Mouse (Mus musculus) frontal cortex, postnatal 14 days (tissue): ENCODE results near the gene Fut8.
"Not testable (repeated sequence)": the region's sequence is repeated elsewhere in the genome, so short reads cannot be mapped to it uniquely, and the experiment has no call there.

Experiments
- DNase-seq, 2 experiments: peaks; one replicate each; pipeline ENCODE4 v3.0.0; 2022; ENCODE audit warnings: low spot score in 2 of 2

Gene Fut8

DNA sequence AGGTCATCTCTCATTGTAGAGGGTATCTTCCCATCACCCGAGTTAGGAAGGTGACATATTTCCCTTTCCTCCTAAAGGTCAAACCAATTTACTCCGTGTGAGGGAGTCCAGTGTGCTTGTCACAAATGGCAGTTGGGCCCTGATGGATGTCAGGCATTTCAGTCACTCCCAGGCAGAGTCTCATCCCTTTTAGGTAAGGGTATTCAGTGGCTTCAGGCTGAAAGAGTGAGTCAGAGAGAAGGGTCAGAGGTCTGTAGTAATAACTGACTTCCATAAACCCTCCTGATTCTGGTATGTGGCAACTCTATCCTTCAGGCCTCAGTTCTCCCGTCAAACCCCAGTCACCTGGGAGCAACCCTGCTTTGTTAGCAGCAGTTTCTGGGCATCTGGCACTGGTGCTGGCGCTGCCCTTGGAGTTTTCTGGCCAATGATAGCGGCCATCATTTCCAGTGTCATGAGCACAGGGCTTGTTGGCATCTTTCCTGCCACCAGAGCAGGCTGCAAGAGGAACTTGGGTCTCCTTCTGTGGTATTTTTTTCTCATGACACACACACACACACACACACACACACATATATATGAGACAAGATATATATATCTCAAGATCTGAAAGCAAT is 262.6 kb downstream of the Fut8 start:
- no peak for DNase-seq

DNA sequence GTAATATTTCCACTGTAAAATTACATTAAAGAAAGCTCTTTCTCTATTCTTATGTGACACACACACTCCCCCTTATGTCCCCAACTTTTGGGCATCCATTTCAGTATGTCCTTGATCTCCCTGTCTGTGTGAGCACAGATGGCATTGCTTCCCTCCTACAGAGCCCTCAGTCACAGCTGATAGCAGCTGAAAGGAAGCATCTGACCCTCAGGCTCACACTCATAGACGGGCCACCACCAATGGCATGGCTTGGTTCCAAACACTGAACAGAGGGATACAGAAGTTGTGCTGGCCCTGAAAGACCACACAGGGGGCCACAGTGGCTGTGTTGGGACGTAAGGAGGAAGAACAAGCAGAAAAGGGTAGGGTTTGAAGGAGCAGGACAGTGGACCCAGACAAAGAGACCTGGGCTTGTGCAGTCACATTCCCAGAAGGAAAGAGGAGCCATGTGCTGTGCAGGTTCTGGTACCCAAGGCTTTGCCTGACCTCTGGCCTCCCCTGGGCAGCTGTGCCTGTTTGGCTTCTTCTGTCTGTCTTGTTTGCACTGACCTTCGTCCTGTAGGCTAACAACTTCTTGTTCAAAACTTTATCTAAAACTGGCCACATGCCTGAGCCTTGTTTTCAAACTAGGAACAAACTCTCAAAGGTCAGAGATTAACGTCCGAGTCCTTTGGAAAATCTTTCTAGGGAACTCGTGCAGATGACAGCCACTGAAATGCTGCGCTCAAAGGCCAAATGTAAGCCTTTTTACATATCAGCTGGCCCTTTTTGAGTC is 263.7 kb downstream of the Fut8 start:
- DNase-seq = no peak

- no peak for DNase-seq
Observed at GRCm38 (mm10) chr12:77502243-77502642, 264.3 kb downstream of the Fut8 start.

GRCm38 (mm10) chr12:77505431-77505830 is 267.5 kb downstream of the Fut8 start:
- no peak for DNase-seq

DNA sequence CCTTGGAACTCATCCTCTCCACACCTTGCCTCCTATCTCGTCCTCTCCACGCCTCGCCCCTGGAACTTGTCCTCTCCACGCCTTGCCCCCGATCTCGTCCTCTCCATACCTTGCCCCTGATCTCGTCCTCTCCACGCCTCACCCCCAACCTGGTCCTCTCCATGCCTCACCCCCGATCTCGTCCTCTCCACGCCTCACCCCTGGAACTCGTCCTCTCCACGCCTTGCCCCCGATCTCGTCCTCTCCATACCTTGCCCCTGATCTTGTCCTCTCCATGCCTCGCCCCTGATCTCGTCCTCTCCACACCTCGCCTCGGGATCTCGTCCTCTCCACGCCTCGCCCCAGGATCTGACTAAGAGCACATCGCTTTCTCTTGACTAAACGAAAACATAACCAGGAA is 269.8 kb downstream of the Fut8 start:
- DNase-seq = no peak

- DNase-seq = no peak
Observed at GRCm38 (mm10) chr12:77510758-77511157, 272.8 kb downstream of the Fut8 start.

GRCm38 (mm10) chr12:77511206-77511605 is 273.3 kb downstream of the Fut8 start:
- no peak for DNase-seq

DNA sequence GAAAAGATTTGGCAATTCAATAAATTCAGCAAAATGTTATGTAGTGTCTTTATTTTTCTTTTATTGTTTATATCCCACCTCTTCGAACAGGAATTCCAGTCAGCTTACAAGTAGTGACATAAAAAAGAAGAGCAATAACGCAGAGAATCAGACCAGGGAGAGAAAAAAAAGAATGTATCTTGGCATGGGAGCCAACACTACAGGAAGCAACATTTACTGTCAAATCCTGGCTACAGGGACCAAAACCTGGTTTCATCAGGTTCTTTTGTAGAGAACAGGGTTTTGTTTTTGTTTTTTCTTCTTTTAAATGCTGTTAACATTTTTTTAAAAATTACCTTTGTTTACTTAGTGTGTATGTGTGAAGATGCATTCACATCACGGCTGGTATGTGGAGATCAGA is 273.7 kb downstream of the Fut8 start:
- DNase-seq = no peak

GRCm38 (mm10) chr12:77516805-77517204 is 278.9 kb downstream of the Fut8 start:
- no peak for DNase-seq

DNA sequence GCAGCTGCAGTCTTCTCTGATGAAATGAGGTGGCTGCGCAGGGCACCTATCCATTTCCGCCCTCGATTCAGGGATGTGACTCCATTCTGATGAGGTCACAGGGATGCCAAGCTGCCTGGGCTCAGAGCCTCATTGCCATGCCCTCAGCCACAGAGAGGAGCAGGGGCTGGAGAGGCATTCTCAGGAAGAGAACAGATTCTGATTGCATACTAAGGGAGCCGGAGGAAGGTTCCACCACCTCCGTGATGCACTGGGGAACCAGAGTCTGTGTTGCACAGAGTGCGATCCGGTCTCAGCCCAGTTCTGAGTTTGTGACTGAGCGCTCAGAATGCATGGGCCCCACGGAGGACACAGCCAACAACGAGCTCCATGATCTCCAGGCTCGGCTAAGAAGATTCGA is 279.8 kb downstream of the Fut8 start:
- no peak for DNase-seq

GRCm38 (mm10) chr12:77519534-77520102 is 281.7 kb downstream of the Fut8 start:
- no peak for DNase-seq

GRCm38 (mm10) chr12:77524014-77524413 is 286.1 kb downstream of the Fut8 start:
- not testable (repeated sequence) for DNase-seq
